Mouse (Mus musculus) heart, embryonic 16.5 days (tissue): Measurements from ENCODE around the gene Mup3. TPM values are rescaled to one million over a fixed set of nuclear protein-coding genes. Genes with fewer than 3 reads are reported as not detected.

Experiments used
- polyA plus RNA-seq: library from polyadenylated mRNA; unstranded; fragments of >200 nt; fragmentation: Nextera tagmentation; extraction: Ambion mirVana; gene quantifications from 2 replicates; pipeline ENCODE4 v1.2.1, GENCODE M21; 2015

Mup3 gene
- polyA plus RNA-seq, 1 experiment from 2014 or later, result not detected

Other genes with a start within 250 kb of the Mup3 start
- gene Mup20, start 33.2 kb downstream of the Mup3 start, polyA plus RNA-seq, result not detected in 2 replicates
- gene Mup21, start 63.5 kb upstream of the Mup3 start, polyA plus RNA-seq, result not detected in 2 replicates
- 4.9 and 5.7 TPM in 2 replicates for gene Zfp37, start 143.7 kb upstream of the Mup3 start, polyA plus RNA-seq
- gene Slc31a2, start 175.2 kb upstream of the Mup3 start, polyA plus RNA-seq, result 23.8 and 24.8 TPM in 2 replicates